Mouse (Mus musculus): ENCODE measurements at regions not wholly inside any gene's neighbourhood (a gene's known extent, or its start where the extent isn't known, plus 50 kb on each side); places are given as distances from the start of the nearest gene placed in this dataset.

- in situ Hi-C loops (cut with MboI, MseI): no loop called here
These were observed 364.7 kb upstream of the Pik3r1 start for GRCm38 (mm10) chr13:102132696-102133095.

GRCm38 (mm10) chr13:102135210-102135609 lies 367.2 kb upstream of the Pik3r1 start:
- in situ Hi-C loops (cut with MboI, MseI): no loop called here

- in situ Hi-C loops (cut with MboI, MseI): no loop called here
These were observed 375.0 kb upstream of the Pik3r1 start for GRCm38 (mm10) chr13:102142986-102143385.

GRCm38 (mm10) chr13:102143848-102144247 lies 375.8 kb upstream of the Pik3r1 start:
- in situ Hi-C loops (cut with MboI, MseI): no loop called here

GRCm38 (mm10) chr13:102148039-102148438 lies 380.0 kb upstream of the Pik3r1 start:
- in situ Hi-C loops (cut with MboI, MseI): no loop called here

- in situ Hi-C loops (cut with MboI, MseI): no loop called here
These were observed 386.0 kb upstream of the Pik3r1 start for GRCm38 (mm10) chr13:102153785-102154608.

GRCm38 (mm10) chr13:102154609-102154899 lies 386.5 kb upstream of the Pik3r1 start:
- in situ Hi-C loops (cut with MboI, MseI): no loop called here

- in situ Hi-C loops (cut with MboI, MseI): no loop called here
These were observed 389.5 kb upstream of the Pik3r1 start for GRCm38 (mm10) chr13:102157369-102158130.

GRCm38 (mm10) chr13:102173382-102174234 lies 405.6 kb upstream of the Pik3r1 start:
- in situ Hi-C loops (cut with MboI, MseI): loop anchor here (10.0 kb wide), 1 partner anchor 1891 kb away; no protein-coding TSS in a partner anchor

- in situ Hi-C loops (cut with MboI, MseI): loop anchor here (10.0 kb wide), 1 partner anchor 1890 kb away; no protein-coding TSS in a partner anchor
These were observed 406.4 kb upstream of the Pik3r1 start for GRCm38 (mm10) chr13:102174431-102174830.

GRCm38 (mm10) chr13:102174896-102175295 lies 406.9 kb upstream of the Pik3r1 start:
- in situ Hi-C loops (cut with MboI, MseI): loop anchor here (10.0 kb wide), 1 partner anchor 1890 kb away; no protein-coding TSS in a partner anchor

GRCm38 (mm10) chr13:102175406-102175805 lies 407.4 kb upstream of the Pik3r1 start:
- in situ Hi-C loops (cut with MboI, MseI): loop anchor here (10.0 kb wide), 1 partner anchor 1889 kb away; no protein-coding TSS in a partner anchor

GRCm38 (mm10) chr13:102176456-102176855 lies 408.4 kb upstream of the Pik3r1 start:
- in situ Hi-C loops (cut with MboI, MseI): loop anchor here (10.0 kb wide), 1 partner anchor 1888 kb away; no protein-coding TSS in a partner anchor

- in situ Hi-C loops (cut with MboI, MseI): no loop called here
These were observed 426.7 kb upstream of the Pik3r1 start for GRCm38 (mm10) chr13:102194716-102195115.

GRCm38 (mm10) chr13:102202301-102202700 lies 434.3 kb upstream of the Pik3r1 start:
- in situ Hi-C loops (cut with MboI, MseI): loop anchor here (10.0 kb wide), 1 partner anchor 232 kb away; no protein-coding TSS in a partner anchor

- in situ Hi-C loops (cut with MboI, MseI): no loop called here
These were observed 450.5 kb upstream of the Pik3r1 start for GRCm38 (mm10) chr13:102218486-102218885.

- in situ Hi-C loops (cut with MboI, MseI): no loop called here
These were observed 462.3 kb upstream of the Cd180 start for GRCm38 (mm10) chr13:102231048-102231447.

- in situ Hi-C loops (cut with MboI, MseI): no loop called here
These were observed 460.9 kb upstream of the Cd180 start for GRCm38 (mm10) chr13:102232291-102232936.

GRCm38 (mm10) chr13:102250884-102251283 lies 442.5 kb upstream of the Cd180 start:
- in situ Hi-C loops (cut with MboI, MseI): no loop called here

GRCm38 (mm10) chr13:102251709-102252108 lies 441.6 kb upstream of the Cd180 start:
- in situ Hi-C loops (cut with MboI, MseI): no loop called here

Data from T-helper 2 cell (primary cell).